ENCODE assay signal across 8 mouse cellular contexts in the genomic region with DNA sequence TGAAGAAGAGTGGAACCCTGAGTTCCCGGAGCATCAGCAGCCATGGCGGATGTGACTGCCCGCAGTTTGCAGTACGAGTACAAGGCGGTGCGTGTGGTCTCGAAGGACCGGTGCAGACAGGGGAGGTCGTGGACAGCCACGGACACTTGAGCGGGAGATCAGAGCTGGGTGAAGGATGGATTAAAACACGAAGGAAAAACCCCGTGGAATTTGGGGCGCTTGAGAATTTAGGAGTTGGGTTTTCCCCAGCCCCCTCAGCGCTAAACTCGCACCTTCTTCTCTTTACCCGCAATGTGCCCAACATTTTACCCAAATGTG. TPM values are rescaled to one million over a fixed set of nuclear protein-coding genes. Genes with fewer than 3 reads are reported as not detected.
DNase-seq lines count a peak whose midpoint lies in the region; ATAC-seq and TF ChIP-seq lines count a peak whose summit lies in the region.

No protein-coding gene starts in this region.

- peak overlapping the region; percentile 82 for H3ac ChIP-seq in C2C12 (ENCODE audit: control insufficient read depth, insufficient read length, low read depth)

- ATAC-seq in forebrain, embryonic 12.5 days (ENCODE audit: low FRiP score): no peak; the same call in 1 of the 2 replicates
- ATAC-seq in liver, embryonic 13.5 days (ENCODE audit: low read depth): no peak

- H3K79me3 ChIP-seq in C2C12 (ENCODE audit: low read depth): peaks cover 13% of the 10 kb centered on the region

- peaks cover 18% of the 10 kb centered on the region for H3K79me2 ChIP-seq in C2C12 (ENCODE audit: control insufficient read depth, insufficient read depth)

- H3K9me3 ChIP-seq in heart, embryonic 10.5 days: no peaks in the 10 kb centered on the region
- no peaks in the 10 kb centered on the region for H3K9me3 ChIP-seq in forebrain, embryonic 12.5 days
- H3K9me3 ChIP-seq in liver, embryonic 13.5 days (replicated peaks): no peaks in the 10 kb centered on the region

- peaks cover 30% of the 10 kb centered on the region for H3K36me3 ChIP-seq in heart, embryonic 10.5 days
- H3K36me3 ChIP-seq in C2C12 (ENCODE audit: control insufficient read depth, insufficient read depth): peaks cover 30% of the 10 kb centered on the region
- H3K36me3 ChIP-seq in forebrain, embryonic 12.5 days (replicated peaks): peaks cover 34% of the 10 kb centered on the region
- peaks cover 30% of the 10 kb centered on the region for H3K36me3 ChIP-seq in liver, embryonic 13.5 days

- peaks cover 8% of the 10 kb centered on the region for H3K4me1 ChIP-seq in heart, embryonic 10.5 days
- H3K4me1 ChIP-seq in forebrain, embryonic 12.5 days: peaks cover 21% of the 10 kb centered on the region
- peaks cover 23% of the 10 kb centered on the region for H3K4me1 ChIP-seq in liver, embryonic 13.5 days (replicated peaks)

- H3K9ac ChIP-seq in forebrain, embryonic 12.5 days: peak overlapping the region; percentile 83
- H3K9ac ChIP-seq in liver, embryonic 13.5 days: peak overlapping the region; percentile 89

- WGBS in heart, embryonic 10.5 days: under 1% methylated on average over 17 of the region's 17 CpGs
- WGBS in forebrain, embryonic 12.5 days: under 1% methylated on average over 17 of the region's 17 CpGs
- WGBS in liver, embryonic 13.5 days (ENCODE audit: insufficient replicate concordance): 0% methylated on average over 17 of the region's 17 CpGs

- H3K4me3 ChIP-seq in heart, embryonic 10.5 days: peak overlapping the region; percentile 82
- H3K4me3 ChIP-seq in C2C12 (ENCODE audit: insufficient read depth, poor library complexity, severe bottlenecking): peak overlapping the region; percentile 92
- H3K4me3 ChIP-seq in forebrain, embryonic 12.5 days (replicated peaks): peak overlapping the region; percentile 90
- peak overlapping the region; percentile 95 for H3K4me3 ChIP-seq in liver, embryonic 13.5 days (replicated peaks)

- H3K4me2 ChIP-seq in forebrain, embryonic 12.5 days: peak overlapping the region; percentile 85
- peak overlapping the region; percentile 85 for H3K4me2 ChIP-seq in liver, embryonic 13.5 days

- TF ChIP-seq CTCF in C2C12 (IDR thresholded peaks at IDR 0.05; ENCODE audit: control insufficient read depth, insufficient read depth, insufficient read length): no peak

- no peak for DNase-seq in heart, embryonic 10.5 days (ENCODE audit: low spot score)
- DNase-seq in heart, adult 9 months (ENCODE audit: low spot score in 2 of 2): no peak
- DNase-seq in liver, embryonic 13.5 days: no peak
- no peak for DNase-seq in right cerebral cortex, adult 2 months (ENCODE audit: low spot score in 2 of 2)
- no peak for DNase-seq in layer of hippocampus, postnatal 10 days (ENCODE audit: low spot score in 2 of 2)
- DNase-seq in right cerebral cortex, adult 18-20 months: no peak

- no peaks in the 10 kb centered on the region for H3K27me3 ChIP-seq in heart, embryonic 10.5 days (ENCODE audit: insufficient read depth, poor library complexity, severe bottlenecking)
- H3K27me3 ChIP-seq in C2C12 (ENCODE audit: control insufficient read depth, insufficient read depth, insufficient read length): no peaks in the 10 kb centered on the region
- no peaks in the 10 kb centered on the region for H3K27me3 ChIP-seq in forebrain, embryonic 12.5 days
- no peaks in the 10 kb centered on the region for H3K27me3 ChIP-seq in liver, embryonic 13.5 days

- peak overlapping the region; percentile 88 for H3K27ac ChIP-seq in heart, embryonic 10.5 days
- peak overlapping the region; percentile 69 for H3K27ac ChIP-seq in forebrain, embryonic 12.5 days
- H3K27ac ChIP-seq in liver, embryonic 13.5 days: peak overlapping the region; percentile 80

TF ChIP-seq in C2C12, 6 proteins besides CTCF, POLR2A, EP300 and RAD21:
- TF ChIP-seq MYOG (IDR thresholded peaks at IDR 0.05; ENCODE audit: control insufficient read depth, extremely low read depth, insufficient read length) (no peak), USF1 (IDR thresholded peaks at IDR 0.05; ENCODE audit: low read depth) (no peak), MAX (IDR thresholded peaks at IDR 0.05) (no peak), FOSL1 (IDR thresholded peaks at IDR 0.05; ENCODE audit: insufficient read depth, low read length, poor library complexity, severe bottlenecking) (no peak), CEBPB (IDR thresholded peaks at IDR 0.05; ENCODE audit: low read depth) (no peak), MYOD1 (IDR thresholded peaks at IDR 0.05; ENCODE audit: control insufficient read depth, insufficient read length, low read depth) (no peak)

RNA-seq across cellular contexts. Expression of gene Snrnp200, which starts 0.2 kb away (rescaled TPM):
- polyA plus RNA-seq in heart, embryonic 10.5 days (2016; fragmentation: Nextera tagmentation; extraction: Ambion mirVana): 61.8 and 64.4 TPM in 2 replicates
- polyA plus RNA-seq in C2C12 (2012; fragmentation: generic; extraction: Trizol): 46.8 TPM
- 95.9 and 100 TPM in 2 replicates for polyA plus RNA-seq in forebrain, embryonic 12.5 days (2016; fragmentation: Nextera tagmentation; extraction: Ambion mirVana)
- 25.4 and 32.4 TPM in 2 replicates for polyA plus RNA-seq in liver, embryonic 13.5 days (2015; fragmentation: Nextera tagmentation; extraction: Ambion mirVana)
- total RNA-seq in layer of hippocampus, postnatal 10 days (2021): 10 to 100 TPM; 76.9 to 81.5 TPM

RNA-seq across cellular contexts. Expression of gene 1810024B03Rik, which starts 0.3 kb away (rescaled TPM):
- 2.0 TPM in 2 replicates for polyA plus RNA-seq in heart, embryonic 10.5 days (2016; fragmentation: Nextera tagmentation; extraction: Ambion mirVana)
- 1.5 TPM for polyA plus RNA-seq in C2C12 (2012; fragmentation: generic; extraction: Trizol)
- polyA plus RNA-seq in forebrain, embryonic 12.5 days (2016; fragmentation: Nextera tagmentation; extraction: Ambion mirVana): 3.0 and 3.1 TPM in 2 replicates
- 1.2 TPM in 2 replicates for polyA plus RNA-seq in liver, embryonic 13.5 days (2015; fragmentation: Nextera tagmentation; extraction: Ambion mirVana)
- total RNA-seq in layer of hippocampus, postnatal 10 days (2021): under 1 TPM; 0.31 to 0.53 TPM

RNA-seq across cellular contexts. Expression of gene Ciao1, which starts 39.2 kb away (rescaled TPM):
- polyA plus RNA-seq in heart, embryonic 10.5 days (2016; fragmentation: Nextera tagmentation; extraction: Ambion mirVana): 58.3 and 61.1 TPM in 2 replicates
- 44.4 TPM for polyA plus RNA-seq in C2C12 (2012; fragmentation: generic; extraction: Trizol)
- polyA plus RNA-seq in forebrain, embryonic 12.5 days (2016; fragmentation: Nextera tagmentation; extraction: Ambion mirVana): 51.3 and 55.0 TPM in 2 replicates
- 44.6 and 49.5 TPM in 2 replicates for polyA plus RNA-seq in liver, embryonic 13.5 days (2015; fragmentation: Nextera tagmentation; extraction: Ambion mirVana)
- total RNA-seq in layer of hippocampus, postnatal 10 days (2021): 10 to 100 TPM; 63.6 to 64.1 TPM

RNA-seq across cellular contexts. Expression of gene Tmem127, which starts 39.3 kb away (rescaled TPM):
- polyA plus RNA-seq in heart, embryonic 10.5 days (2016; fragmentation: Nextera tagmentation; extraction: Ambion mirVana): 22.1 and 23.1 TPM in 2 replicates
- polyA plus RNA-seq in C2C12 (2012; fragmentation: generic; extraction: Trizol): 16.8 TPM
- 29.6 and 33.0 TPM in 2 replicates for polyA plus RNA-seq in forebrain, embryonic 12.5 days (2016; fragmentation: Nextera tagmentation; extraction: Ambion mirVana)
- polyA plus RNA-seq in liver, embryonic 13.5 days (2015; fragmentation: Nextera tagmentation; extraction: Ambion mirVana): 12.2 and 13.4 TPM in 2 replicates
- total RNA-seq in layer of hippocampus, postnatal 10 days (2021): 100 to 1,000 TPM; 119 to 121 TPM
